Mouse (Mus musculus): Measurements from ENCODE around the gene Siah1b.

The Siah1b gene

DNA sequence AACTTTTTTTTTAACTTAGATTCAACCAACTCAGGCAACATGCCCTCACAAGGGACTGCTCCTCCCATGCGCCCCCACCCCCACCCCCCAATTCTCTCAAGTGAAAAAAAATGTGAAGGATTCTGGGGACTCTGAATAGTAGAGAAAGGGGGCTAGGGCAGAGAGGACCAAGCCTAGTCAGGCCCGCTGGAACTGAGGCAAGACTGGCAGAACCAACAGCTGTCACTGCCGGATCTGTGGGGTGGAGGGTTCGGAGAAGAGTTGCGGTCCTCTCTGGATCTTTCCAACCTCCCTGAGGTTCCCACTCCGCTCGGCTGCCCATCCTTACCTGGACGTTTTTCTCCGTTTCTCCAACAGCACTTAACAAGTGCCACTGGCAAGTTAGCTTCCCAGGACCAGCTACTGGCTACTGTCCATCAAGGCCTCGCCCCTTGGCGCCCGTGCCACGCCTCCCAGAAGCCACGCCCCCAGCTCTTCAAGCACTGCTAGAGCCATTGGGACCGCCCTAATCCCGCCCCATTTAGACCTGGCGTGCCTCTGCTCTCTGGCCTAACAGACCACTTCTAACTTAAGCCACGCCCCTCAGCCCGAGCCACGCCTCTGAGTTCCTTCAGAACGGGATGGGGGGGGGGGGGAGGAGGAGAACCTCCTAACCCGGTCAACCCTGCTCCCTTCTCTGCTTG is 48.5 kb downstream of the Siah1b start, which contains the start of gene Car5b:
Gene Car5b, minus strand, starts transcription at position 391 of the 683 bp plus-strand sequence.
- DNase-seq, result peak; percentile 82 to 88

Data from B cell, adult 2 months (primary cell).